Mouse (Mus musculus) neutrophil, adult 5-6 weeks (primary cell): ENCODE data around the gene Wdr19. TPM values are rescaled to one million over a fixed set of nuclear protein-coding genes. Genes with fewer than 3 reads are reported as not detected.

Experiments
- ATAC-seq: fragments of 151-379, 151-347 bp; 2 replicates; pipeline ENCODE4 v1.8.0; 2017; ENCODE audit warnings: mild to moderate bottlenecking, moderate TSS enrichment; ENCODE audit not compliant: insufficient number of reproducible peaks, poor library complexity, low FRiP score, severe bottlenecking; ENCODE audit errors: extremely low read depth
- total RNA-seq: library from RNA; stranded (forward); fragments of 200-1000 nt; gene quantifications from 2 replicates; pipeline ENCODE4 v1.2.3, GENCODE M21; 2017

The Wdr19 gene
- 2.4 and 2.6 TPM in 2 replicates for total RNA-seq

- ATAC-seq, result peak; percentile 100
Measured at GRCm38 (mm10) chr5:65199346-65200128, at the start of gene Wdr19. Gene Wdr19 (plus strand): TSS chr5:65199696.

DNA sequence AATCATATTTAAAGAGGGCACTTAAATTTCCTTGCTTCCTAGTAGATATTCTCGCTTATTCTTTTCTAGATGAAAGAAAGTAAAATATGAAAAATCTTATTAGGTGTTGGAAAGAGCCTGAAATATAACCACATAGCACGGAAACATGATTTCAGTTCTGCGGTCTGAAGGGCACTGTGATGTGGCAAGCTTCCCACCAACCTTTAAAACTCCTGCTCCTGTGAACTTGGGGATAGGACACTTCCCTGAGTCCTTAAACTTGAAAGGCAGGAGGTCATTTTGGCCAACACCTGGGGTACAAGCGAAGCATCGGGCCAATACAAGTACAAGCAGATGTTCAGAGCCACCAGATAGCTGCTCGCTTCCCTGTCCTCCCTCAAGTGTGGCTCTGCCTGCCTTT lies 49.8 kb upstream of the Wdr19 start:
- no peak for ATAC-seq

GRCm38 (mm10) chr5:65150376-65150955 lies 49.0 kb upstream of the Wdr19 start:
- no peak for ATAC-seq

DNA sequence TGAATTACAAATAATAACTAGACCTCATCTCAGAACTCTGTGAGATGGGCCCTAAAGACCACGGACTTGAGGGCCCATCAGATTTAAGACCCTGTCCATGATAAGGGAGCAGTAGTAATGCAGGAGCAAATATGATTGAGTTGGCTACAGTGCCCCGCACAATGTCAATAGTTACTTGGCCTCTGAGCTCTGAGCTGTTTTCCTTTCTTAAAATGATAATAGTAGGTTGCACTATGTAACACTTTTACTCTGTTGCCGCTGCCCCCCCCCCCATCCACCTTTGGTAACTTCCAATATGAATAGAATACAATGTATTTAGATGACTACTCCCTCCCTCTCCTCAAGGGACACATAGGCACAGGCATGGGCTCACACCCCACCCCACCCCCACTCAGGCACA lies 48.2 kb upstream of the Wdr19 start:
- no peak for ATAC-seq

- ATAC-seq, result no peak
Measured at GRCm38 (mm10) chr5:65151767-65152166, 47.7 kb upstream of the Wdr19 start.

DNA sequence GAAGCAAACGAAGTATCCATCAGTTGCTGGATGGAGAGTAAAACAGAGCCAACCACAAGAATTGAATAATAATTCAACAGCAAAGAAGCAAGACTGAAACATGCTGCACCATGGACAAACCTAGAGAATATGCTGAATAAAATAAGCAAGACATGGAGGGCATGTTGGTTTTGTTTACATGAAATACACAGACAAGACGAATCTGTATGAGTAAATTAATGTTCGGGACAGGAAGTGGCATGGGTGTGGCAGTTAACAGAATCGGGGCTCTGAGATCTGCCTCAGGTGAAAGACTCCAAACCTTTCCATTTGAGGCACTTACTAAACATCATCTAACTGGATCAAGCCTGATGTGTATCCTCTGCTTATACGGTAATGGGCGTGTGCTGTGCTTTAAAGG lies 45.2 kb upstream of the Wdr19 start:
- no peak for ATAC-seq

- peak; percentile 74 for ATAC-seq
Measured at GRCm38 (mm10) chr5:65156853-65157252, 42.6 kb upstream of the Wdr19 start.

GRCm38 (mm10) chr5:65157412-65158381 lies 41.8 kb upstream of the Wdr19 start:
- no peak for ATAC-seq

GRCm38 (mm10) chr5:65158696-65159305 lies 40.7 kb upstream of the Wdr19 start:
- ATAC-seq, result no peak

DNA sequence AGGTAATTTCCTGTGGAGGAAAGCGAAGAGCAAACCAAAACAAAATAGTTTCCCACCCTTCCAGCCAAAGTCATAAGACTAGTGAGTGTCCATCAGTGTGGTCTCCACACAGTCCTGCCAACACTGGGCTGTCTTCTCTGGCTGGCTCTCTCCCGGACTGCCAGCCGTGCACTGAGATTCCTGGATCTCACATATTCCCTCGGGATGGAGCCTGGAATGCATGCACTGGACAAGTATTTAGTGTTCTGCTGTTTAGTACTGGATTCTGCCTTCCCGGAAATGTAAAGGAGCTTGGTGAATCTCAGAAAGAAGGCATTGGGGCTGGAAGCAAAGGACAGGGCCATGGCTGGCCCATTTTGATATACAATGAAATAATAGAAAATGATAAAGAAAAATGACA lies 36.5 kb upstream of the Wdr19 start:
- no peak for ATAC-seq

GRCm38 (mm10) chr5:65163489-65164092 lies 35.9 kb upstream of the Wdr19 start:
- ATAC-seq, result no peak

- no peak for ATAC-seq
Measured at GRCm38 (mm10) chr5:65170206-65170605, 29.3 kb upstream of the Wdr19 start.

- ATAC-seq, result no peak
Measured at GRCm38 (mm10) chr5:65175035-65175917, 24.2 kb upstream of the Wdr19 start.

- no peak for ATAC-seq
Measured at GRCm38 (mm10) chr5:65175918-65176484, 23.5 kb upstream of the Wdr19 start.

- no peak for ATAC-seq
Measured at GRCm38 (mm10) chr5:65177026-65177514, 22.4 kb upstream of the Wdr19 start.

DNA sequence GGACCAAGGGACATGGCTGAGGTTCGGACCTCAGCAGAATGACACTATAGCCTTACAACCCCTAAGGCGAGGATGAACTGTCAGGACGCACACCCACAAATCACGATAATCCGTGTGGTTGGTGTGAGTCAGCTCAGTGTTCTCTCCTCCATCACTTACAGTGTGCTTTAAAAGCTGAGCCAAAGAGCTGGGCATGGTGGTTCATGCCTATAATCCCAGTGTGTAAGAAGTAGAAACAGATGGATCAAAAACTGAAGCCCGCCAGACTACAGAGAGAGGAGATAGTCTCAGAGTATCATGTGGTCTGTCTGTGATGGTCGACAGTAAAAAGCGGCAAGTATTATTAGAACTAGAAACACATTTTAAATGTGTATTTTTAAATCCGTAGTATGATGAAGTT lies 21.0 kb upstream of the Wdr19 start:
- no peak for ATAC-seq

DNA sequence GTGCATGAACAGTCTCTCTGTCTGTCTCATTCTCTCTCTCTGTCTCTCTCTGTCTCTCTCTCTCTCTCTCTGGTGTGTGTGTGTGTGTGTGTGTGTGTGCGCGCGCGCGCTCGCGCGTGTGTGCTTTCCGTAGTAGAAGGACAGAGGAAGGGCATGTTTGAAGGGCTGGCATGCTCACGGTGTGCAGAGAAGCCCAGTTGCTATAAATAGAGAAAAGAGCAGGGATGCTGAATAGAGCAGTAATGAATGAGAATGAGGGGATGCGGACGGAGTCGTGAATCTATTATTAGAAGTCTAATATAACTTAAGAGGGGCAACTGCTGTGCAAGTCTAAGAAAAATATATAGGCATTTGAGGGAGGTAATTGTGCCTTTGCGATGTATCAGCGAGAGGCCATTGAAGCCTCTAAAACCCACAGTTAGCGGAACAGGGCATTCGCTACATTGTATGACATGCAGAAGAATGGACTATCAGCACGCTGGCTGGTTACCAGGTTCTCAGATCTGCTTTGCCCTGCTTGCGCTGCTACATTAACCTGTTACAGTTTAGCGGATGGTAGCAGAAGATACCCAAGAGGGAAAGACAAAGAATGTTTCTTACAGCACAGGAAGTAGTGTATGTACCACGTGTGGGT lies 18.2 kb upstream of the Wdr19 start:
- no peak for ATAC-seq
